Mouse (Mus musculus) liver, adult 2 months (tissue): ENCODE measurements around the gene C530008M17Rik. TPM values are rescaled to one million over a fixed set of nuclear protein-coding genes. Genes with fewer than 3 reads are reported as not detected.

Source experiments
- DNase-seq: peaks from one replicate; pipeline ENCODE4 v3.0.0-alpha.2; 2011; ENCODE audit warnings: low read depth, low spot score; ENCODE audit errors: extremely low read depth
- H3K27ac ChIP-seq: fragments of 200-500 bp; replicated peaks from 2 replicates; pipeline ENCODE4 v1.5.1; 2012; ENCODE audit warnings: low read depth, mild to moderate bottlenecking, control low read depth, inconsistent platforms, low read length; ENCODE audit not compliant: insufficient read depth
- H3K27me3 ChIP-seq: fragments of 200-500 bp; 2 replicates; pipeline ENCODE4 v1.6.1; 2012; ENCODE audit warnings: mild to moderate bottlenecking, moderate library complexity, low read length, inconsistent platforms; ENCODE audit not compliant: control insufficient read depth, insufficient read depth
- H3K36me3 ChIP-seq: fragments of 200-500 bp; 2 replicates; pipeline ENCODE4 v1.6.1; 2012; ENCODE audit warnings: low read length, inconsistent platforms; ENCODE audit not compliant: control insufficient read depth, insufficient read depth
- H3K4me1 ChIP-seq: fragments of 200-500 bp; 2 replicates; pipeline ENCODE4 v1.6.1; 2011; ENCODE audit warnings: low read length; ENCODE audit not compliant: control insufficient read depth, insufficient read depth
- H3K4me3 ChIP-seq: fragments of 200-500 bp; 2 replicates; pipeline ENCODE4 v1.5.1; 2011; ENCODE audit warnings: low read depth, mild to moderate bottlenecking, control low read depth, low read length, moderate library complexity; ENCODE audit not compliant: insufficient read depth
- H3K79me2 ChIP-seq: fragments of 200-500 bp; 2 replicates; pipeline ENCODE4 v1.6.1; 2012; ENCODE audit warnings: inconsistent platforms, mild to moderate bottlenecking, low read length, moderate library complexity; ENCODE audit not compliant: control insufficient read depth, insufficient read depth
- H3K9ac ChIP-seq: fragments of 200-500 bp; 2 replicates; pipeline ENCODE4 v1.6.1; 2012; ENCODE audit warnings: low read depth, mild to moderate bottlenecking, control low read depth, inconsistent platforms, low read length
- CTCF ChIP-seq: fragments of 200-500 bp; IDR thresholded peaks from 2 replicates; pipeline ENCODE4 v1.5.1; 2011; ENCODE audit warnings: low read depth, low read length, control low read depth
- POLR2A ChIP-seq: fragments of 200-500 bp; IDR thresholded peaks from 2 replicates; pipeline ENCODE4 v1.6.1; 2011; ENCODE audit warnings: low read length, control low read depth; ENCODE audit not compliant: insufficient read depth; ENCODE audit errors: extremely low read depth
- WGBS: fragments of 180-500 bp; shearing (Covaris S2); methylation state at CpG from one replicate; pipeline ENCODE4 v1.1.7; 2018; 5-methylcytosine and 5-hydroxymethylcytosine counted together
- polyA plus RNA-seq: library from polyadenylated mRNA; depleted of rRNA; stranded (reverse); fragments of >200 nt; gene quantifications from 2 replicates; pipeline ENCODE4 v1.2.3, GENCODE M21; 2012
- total RNA-seq: library from RNA; depleted of rRNA; stranded (reverse); fragments of >200 nt; gene quantifications from 2 replicates; pipeline ENCODE4 v1.2.3, GENCODE M21; 2014

C530008M17Rik gene
- total and polyA plus RNA-seq, 2 experiments, result under 0.01 to 0.02 TPM

- Histone ChIP-seq H3K4me1 (no peaks in the 10 kb centered on the region), H3K27me3 (no peaks in the 10 kb centered on the region), H3K27ac (no peak overlapping the region), H3K4me3 (no peak overlapping the region), H3K9ac (no peak overlapping the region), H3K36me3 (no peaks in the 10 kb centered on the region), H3K79me2 (no peaks in the 10 kb centered on the region)
- no peak for TF ChIP-seq CTCF
- no peak for TF ChIP-seq POLR2A
- DNase-seq, result no peak
- WGBS, result 75% methylated on average over 5 of the region's 5 CpGs
Observed at GRCm38 (mm10) chr5:76683455-76683854, 27.1 kb downstream of the C530008M17Rik start.

GRCm38 (mm10) chr5:76684658-76685605, 28.6 kb downstream of the C530008M17Rik start:
- H3K36me3 ChIP-seq, result no peaks in the 10 kb centered on the region
- DNase-seq, result no peak
- WGBS, result 68% methylated on average over 15 of the region's 15 CpGs
- TF ChIP-seq CTCF (no peak), POLR2A (no peak)
- H3K4me3 ChIP-seq, result no peak overlapping the region
- H3K79me2 ChIP-seq, result no peaks in the 10 kb centered on the region
- H3K27ac ChIP-seq, result no peak overlapping the region
- H3K9ac ChIP-seq, result no peak overlapping the region
- H3K4me1 ChIP-seq, result no peaks in the 10 kb centered on the region
- no peaks in the 10 kb centered on the region for H3K27me3 ChIP-seq

- Histone ChIP-seq H3K36me3 (no peaks in the 10 kb centered on the region), H3K27ac (no peak overlapping the region)
Observed at GRCm38 (mm10) chr5:76687961-76688600, 31.8 kb downstream of the C530008M17Rik start.

GRCm38 (mm10) chr5:76688643-76689042, 32.3 kb downstream of the C530008M17Rik start:
- WGBS, result 88% methylated on average over 6 of the region's 6 CpGs
- H3K27me3 ChIP-seq, result no peaks in the 10 kb centered on the region
- no peak overlapping the region for H3K4me3 ChIP-seq
- no peak overlapping the region for H3K9ac ChIP-seq
- no peak for DNase-seq
- no peaks in the 10 kb centered on the region for H3K36me3 ChIP-seq
- TF ChIP-seq CTCF (no peak), POLR2A (no peak)
- no peak overlapping the region for H3K27ac ChIP-seq
- H3K4me1 ChIP-seq, result no peaks in the 10 kb centered on the region
- no peaks in the 10 kb centered on the region for H3K79me2 ChIP-seq

More at GRCm38 (mm10) chr5:76687961-76688600, 31.8 kb downstream of the C530008M17Rik start:
- H3K79me2 ChIP-seq, result no peaks in the 10 kb centered on the region
- H3K9ac ChIP-seq, result no peak overlapping the region
- H3K4me3 ChIP-seq, result no peak overlapping the region
- WGBS, result 83% methylated on average over 10 of the region's 10 CpGs
- DNase-seq, result no peak
- no peaks in the 10 kb centered on the region for H3K27me3 ChIP-seq
- H3K4me1 ChIP-seq, result no peaks in the 10 kb centered on the region
- TF ChIP-seq POLR2A (no peak), CTCF (no peak)

GRCm38 (mm10) chr5:76690177-76690593, 33.9 kb downstream of the C530008M17Rik start:
- no peak overlapping the region for H3K9ac ChIP-seq
- 86% methylated on average over 5 of the region's 5 CpGs for WGBS
- no peaks in the 10 kb centered on the region for H3K79me2 ChIP-seq
- DNase-seq, result no peak
- no peak overlapping the region for H3K27ac ChIP-seq
- no peak for TF ChIP-seq POLR2A
- no peak for TF ChIP-seq CTCF
- H3K4me1 ChIP-seq, result no peaks in the 10 kb centered on the region
- no peaks in the 10 kb centered on the region for H3K27me3 ChIP-seq
- no peak overlapping the region for H3K4me3 ChIP-seq
- no peaks in the 10 kb centered on the region for H3K36me3 ChIP-seq
